Mouse (Mus musculus): Measurements from ENCODE around the gene Rpl37a. TPM values are rescaled to one million over a fixed set of nuclear protein-coding genes. Genes with fewer than 3 reads are reported as not detected.

Rpl37a gene
- polyA plus RNA-seq (2015; fragmentation: Nextera tagmentation; extraction: Ambion mirVana) = 749 and 899 TPM in 2 replicates

DNA sequence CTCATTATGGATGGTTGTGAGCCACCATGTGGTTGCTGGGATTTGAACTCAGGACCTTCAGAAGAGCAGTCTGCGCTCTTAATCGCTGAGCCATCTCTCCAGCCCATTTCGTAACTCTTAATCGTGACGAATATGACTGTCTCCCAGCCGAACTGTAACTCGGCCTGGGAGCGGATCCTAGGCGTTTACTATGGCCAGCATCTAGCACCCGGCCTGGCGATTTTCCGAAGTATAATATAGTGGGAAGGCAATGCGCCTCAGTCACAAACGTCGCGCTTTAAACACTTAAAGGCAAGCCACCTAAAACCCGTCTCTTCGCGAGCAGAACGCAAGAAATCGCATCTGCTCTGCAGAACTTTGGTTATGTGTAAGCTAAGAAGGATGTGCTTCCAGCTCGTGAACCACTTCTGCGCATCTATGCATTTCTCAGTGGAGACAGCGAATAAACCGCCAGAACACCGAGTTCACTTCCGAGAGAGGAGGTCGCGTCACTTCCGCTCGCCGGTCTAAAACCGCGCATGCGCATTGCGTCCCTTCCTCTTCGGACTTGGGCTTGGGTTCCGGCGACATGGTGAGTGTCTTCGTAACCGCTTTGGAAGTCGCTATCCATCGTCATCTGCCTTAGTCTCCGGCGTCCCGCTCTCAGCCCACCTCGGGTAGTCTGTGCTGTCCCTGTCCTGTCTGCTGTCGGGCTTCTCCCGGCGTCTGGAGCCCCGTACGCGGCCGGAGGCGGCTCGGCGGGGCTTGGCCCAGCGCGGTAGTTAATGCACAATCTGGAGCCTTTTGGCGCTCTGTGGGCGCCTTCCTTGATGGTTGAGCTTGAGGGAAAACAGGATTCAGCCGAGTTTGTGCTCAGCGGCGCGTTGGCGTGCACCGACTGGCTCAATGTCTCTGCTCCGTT, at the start of gene Rpl37a:
Gene Rpl37a, plus strand, starts transcription at position 538 of the 901 bp plus-strand sequence.
- no peaks in the 10 kb centered on the region for H3K27me3 ChIP-seq (ENCODE audit: control insufficient read depth, insufficient read depth, low read depth, low read length)
- H3K9me3 ChIP-seq (replicated peaks; ENCODE audit: control insufficient read depth, low read length) = no peaks in the 10 kb centered on the region
- H3K4me1 ChIP-seq (ENCODE audit: control insufficient read depth, low read depth, low read length) = peaks cover 11% of the 10 kb centered on the region
- peak; percentile 88 for ATAC-seq (ENCODE audit: low read depth)
- WGBS (ENCODE audit: insufficient replicate concordance) = 2% methylated on average over 68 of the region's 68 CpGs
- peak within 1 kb of the TSS; percentile 84 for H3K9ac ChIP-seq (ENCODE audit: low read depth, low read length)
- peaks cover 21% of the 10 kb centered on the region for H3K36me3 ChIP-seq (ENCODE audit: control insufficient read depth, insufficient read depth)
- H3K4me3 ChIP-seq (ENCODE audit: low read depth, low read length) = peak within 1 kb of the TSS; percentile 87
- peak within 1 kb of the TSS; percentile 89 for H3K27ac ChIP-seq (ENCODE audit: low read length)
- H3K4me2 ChIP-seq (ENCODE audit: low read depth, low read length) = peak within 1 kb of the TSS; percentile 83

DNA sequence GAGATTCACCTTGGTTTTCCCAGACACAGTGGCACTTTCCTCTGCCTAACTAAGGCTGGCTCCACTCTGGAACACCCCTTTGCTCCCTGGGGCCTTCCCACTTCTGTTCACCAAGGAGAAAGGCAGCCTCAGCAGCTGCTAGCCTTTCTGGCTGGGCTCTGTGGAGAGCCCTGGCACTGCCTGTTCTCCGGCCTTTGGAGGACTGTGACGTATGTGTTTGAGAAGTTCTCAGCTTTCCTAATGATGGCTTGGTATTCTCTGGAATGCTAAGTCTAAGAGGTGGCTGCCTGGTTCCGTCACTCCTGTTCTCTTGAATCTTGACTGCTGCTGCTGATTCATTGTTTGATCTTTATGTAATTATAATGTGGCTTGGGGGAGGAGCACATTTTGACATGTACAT, 38.0 kb upstream of the Rpl37a start:
- Histone ChIP-seq H3K9ac (ENCODE audit: low read depth, low read length) (no peak overlapping the region), H3K27me3 (ENCODE audit: control insufficient read depth, insufficient read depth, low read depth, low read length) (no peaks in the 10 kb centered on the region), H3K4me1 (ENCODE audit: control insufficient read depth, low read depth, low read length) (no peaks in the 10 kb centered on the region), H3K4me2 (ENCODE audit: low read depth, low read length) (no peak overlapping the region), H3K36me3 (ENCODE audit: control insufficient read depth, insufficient read depth) (no peaks in the 10 kb centered on the region), H3K27ac (ENCODE audit: low read length) (no peak overlapping the region), H3K4me3 (ENCODE audit: low read depth, low read length) (no peak overlapping the region), H3K9me3 (replicated peaks; ENCODE audit: control insufficient read depth, low read length) (no peaks in the 10 kb centered on the region)
- no peak for ATAC-seq (ENCODE audit: low read depth)
- 52% methylated on average over 3 of the region's 3 CpGs for WGBS (ENCODE audit: insufficient replicate concordance)

DNA sequence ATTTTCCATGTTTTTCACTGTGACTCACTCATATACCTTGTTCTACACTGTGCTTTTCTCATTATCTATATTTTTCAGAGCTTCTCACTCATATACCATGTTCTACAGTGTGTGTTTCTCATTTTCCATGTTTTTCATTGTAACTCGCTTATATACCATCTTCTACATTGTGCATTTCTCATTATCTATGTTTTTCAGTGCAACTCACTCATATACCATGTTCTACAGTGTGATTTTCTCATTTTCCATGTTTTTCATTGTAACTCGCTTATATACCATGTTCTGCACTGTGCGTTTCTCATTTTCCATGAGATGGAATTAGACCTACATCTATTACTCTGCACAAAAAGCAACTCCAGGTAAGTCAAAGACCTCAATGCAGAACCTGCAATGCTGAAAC, 14.8 kb upstream of the Rpl37a start:
- no peaks in the 10 kb centered on the region for H3K4me1 ChIP-seq (ENCODE audit: control insufficient read depth, low read depth, low read length)
- no peak overlapping the region for H3K4me3 ChIP-seq (ENCODE audit: low read depth, low read length)
- H3K27me3 ChIP-seq (ENCODE audit: control insufficient read depth, insufficient read depth, low read depth, low read length) = no peaks in the 10 kb centered on the region
- no peak overlapping the region for H3K4me2 ChIP-seq (ENCODE audit: low read depth, low read length)
- no peaks in the 10 kb centered on the region for H3K36me3 ChIP-seq (ENCODE audit: control insufficient read depth, insufficient read depth)
- H3K9ac ChIP-seq (ENCODE audit: low read depth, low read length) = no peak overlapping the region
- no peaks in the 10 kb centered on the region for H3K9me3 ChIP-seq (replicated peaks; ENCODE audit: control insufficient read depth, low read length)
- WGBS (ENCODE audit: insufficient replicate concordance) = 42% methylated on average over 3 of the region's 3 CpGs
- H3K27ac ChIP-seq (ENCODE audit: low read length) = no peak overlapping the region
- no peak for ATAC-seq (ENCODE audit: low read depth)

DNA sequence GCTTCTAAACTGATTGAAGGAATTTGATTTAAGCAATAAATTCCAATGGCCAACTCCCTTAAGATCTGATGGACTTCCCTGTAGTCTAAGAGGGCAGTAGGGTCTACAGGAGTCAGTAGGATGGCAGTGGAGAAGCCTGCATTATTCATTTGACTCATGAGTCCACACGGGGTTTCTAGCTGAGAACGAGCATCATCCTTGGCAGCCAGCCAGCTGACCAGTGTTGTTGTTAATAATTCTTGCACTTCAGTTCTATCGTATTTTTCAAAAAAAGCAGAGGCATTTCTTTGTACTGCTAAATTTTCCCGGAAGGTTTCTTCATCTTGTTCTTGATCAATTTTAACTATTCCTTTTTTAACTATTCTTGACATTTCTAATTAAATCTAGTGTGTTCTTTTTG, 12.4 kb upstream of the Rpl37a start:
- WGBS (ENCODE audit: insufficient replicate concordance) = 61% methylated on average over 4 of the region's 4 CpGs
- H3K27me3 ChIP-seq (ENCODE audit: control insufficient read depth, insufficient read depth, low read depth, low read length) = no peaks in the 10 kb centered on the region
- no peaks in the 10 kb centered on the region for H3K9me3 ChIP-seq (replicated peaks; ENCODE audit: control insufficient read depth, low read length)
- H3K36me3 ChIP-seq (ENCODE audit: control insufficient read depth, insufficient read depth) = no peaks in the 10 kb centered on the region
- no peak overlapping the region for H3K4me2 ChIP-seq (ENCODE audit: low read depth, low read length)
- no peak overlapping the region for H3K27ac ChIP-seq (ENCODE audit: low read length)
- no peaks in the 10 kb centered on the region for H3K4me1 ChIP-seq (ENCODE audit: control insufficient read depth, low read depth, low read length)
- ATAC-seq (ENCODE audit: low read depth) = no peak
- H3K4me3 ChIP-seq (ENCODE audit: low read depth, low read length) = no peak overlapping the region
- H3K9ac ChIP-seq (ENCODE audit: low read depth, low read length) = no peak overlapping the region

DNA sequence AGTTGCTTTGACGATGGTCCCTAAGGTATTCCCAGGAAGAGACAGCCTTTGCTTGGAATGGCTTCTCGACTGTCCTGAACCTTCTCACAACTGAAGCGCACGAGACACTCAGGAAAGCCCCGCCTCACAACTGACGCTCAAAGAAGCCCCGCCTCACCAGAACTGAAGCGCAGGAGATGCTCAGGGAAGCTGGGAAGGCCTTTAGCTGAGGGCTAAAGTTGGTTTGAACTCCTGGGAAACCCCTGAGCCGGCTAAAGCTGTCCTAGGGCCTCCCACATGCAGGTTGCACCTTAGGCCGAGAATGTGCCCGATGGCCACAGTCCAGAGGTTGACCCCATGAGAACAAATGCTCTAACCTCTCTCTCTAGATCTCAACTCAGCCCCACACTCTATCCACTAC, 10.6 kb upstream of the Rpl37a start, which contains the start of gene Ankar:
Gene Ankar, minus strand, starts transcription at position 101 of the 400 bp plus-strand sequence.
- no peak for ATAC-seq (ENCODE audit: low read depth)
- no peak within 1 kb of the TSS for H3K27ac ChIP-seq (ENCODE audit: low read length)
- H3K4me1 ChIP-seq (ENCODE audit: control insufficient read depth, low read depth, low read length) = no peaks in the 10 kb centered on the region
- WGBS (ENCODE audit: insufficient replicate concordance) = 70% methylated on average over 11 of the region's 11 CpGs
- H3K9ac ChIP-seq (ENCODE audit: low read depth, low read length) = no peak within 1 kb of the TSS
- H3K36me3 ChIP-seq (ENCODE audit: control insufficient read depth, insufficient read depth) = no peaks in the 10 kb centered on the region
- H3K27me3 ChIP-seq (ENCODE audit: control insufficient read depth, insufficient read depth, low read depth, low read length) = no peaks in the 10 kb centered on the region
- no peak within 1 kb of the TSS for H3K4me2 ChIP-seq (ENCODE audit: low read depth, low read length)
- H3K9me3 ChIP-seq (replicated peaks; ENCODE audit: control insufficient read depth, low read length) = no peaks in the 10 kb centered on the region
- no peak within 1 kb of the TSS for H3K4me3 ChIP-seq (ENCODE audit: low read depth, low read length)

GRCm38 (mm10) chr1:72707525-72707924, 3.6 kb upstream of the Rpl37a start:
- no peak overlapping the region for H3K4me2 ChIP-seq (ENCODE audit: low read depth, low read length)
- H3K36me3 ChIP-seq (ENCODE audit: control insufficient read depth, insufficient read depth) = peaks cover under 1% of the 10 kb centered on the region; the same call in 1 of the 2 replicates
- 26% methylated on average over 4 of the region's 4 CpGs for WGBS (ENCODE audit: insufficient replicate concordance)
- H3K27me3 ChIP-seq (ENCODE audit: control insufficient read depth, insufficient read depth, low read depth, low read length) = no peaks in the 10 kb centered on the region
- no peaks in the 10 kb centered on the region for H3K9me3 ChIP-seq (replicated peaks; ENCODE audit: control insufficient read depth, low read length)
- no peak overlapping the region for H3K9ac ChIP-seq (ENCODE audit: low read depth, low read length)
- H3K4me1 ChIP-seq (ENCODE audit: control insufficient read depth, low read depth, low read length) = no peaks in the 10 kb centered on the region; the same call in 1 of the 2 replicates
- ATAC-seq (ENCODE audit: low read depth) = no peak
- H3K27ac ChIP-seq (ENCODE audit: low read length) = no peak overlapping the region
- no peak overlapping the region for H3K4me3 ChIP-seq (ENCODE audit: low read depth, low read length)

DNA sequence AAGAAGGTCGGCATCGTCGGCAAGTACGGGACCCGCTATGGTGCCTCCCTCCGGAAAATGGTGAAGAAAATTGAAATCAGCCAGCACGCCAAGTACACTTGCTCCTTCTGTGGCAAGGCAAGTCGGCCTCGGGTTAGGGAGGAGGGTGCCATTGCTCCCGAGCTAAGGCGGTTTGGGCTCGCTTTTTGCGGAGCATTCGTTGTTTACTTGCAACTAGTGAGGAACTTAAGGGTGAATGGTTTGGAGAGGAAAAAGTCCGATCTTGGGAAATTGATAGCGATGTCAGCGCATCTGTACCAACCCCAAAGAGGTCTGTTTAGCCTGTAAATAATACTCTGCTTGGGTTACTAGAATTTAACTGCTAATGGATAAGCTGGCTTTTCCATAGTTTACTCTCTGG, 594 bp downstream of the Rpl37a start:
- H3K4me2 ChIP-seq (ENCODE audit: low read depth, low read length) = peak overlapping the region; percentile 83
- under 1% methylated on average over 17 of the region's 17 CpGs for WGBS (ENCODE audit: insufficient replicate concordance)
- peak overlapping the region; percentile 89 for H3K27ac ChIP-seq (ENCODE audit: low read length)
- peak overlapping the region; percentile 87 for H3K4me3 ChIP-seq (ENCODE audit: low read depth, low read length)
- peaks cover 21% of the 10 kb centered on the region for H3K36me3 ChIP-seq (ENCODE audit: control insufficient read depth, insufficient read depth)
- H3K27me3 ChIP-seq (ENCODE audit: control insufficient read depth, insufficient read depth, low read depth, low read length) = no peaks in the 10 kb centered on the region
- H3K9me3 ChIP-seq (replicated peaks; ENCODE audit: control insufficient read depth, low read length) = no peaks in the 10 kb centered on the region
- H3K4me1 ChIP-seq (ENCODE audit: control insufficient read depth, low read depth, low read length) = peaks cover 11% of the 10 kb centered on the region
- peak overlapping the region; percentile 84 for H3K9ac ChIP-seq (ENCODE audit: low read depth, low read length)
- ATAC-seq (ENCODE audit: low read depth) = peak; percentile 28

- Histone ChIP-seq H3K9me3 (replicated peaks; ENCODE audit: control insufficient read depth, low read length) (no peaks in the 10 kb centered on the region), H3K27me3 (ENCODE audit: control insufficient read depth, insufficient read depth, low read depth, low read length) (no peaks in the 10 kb centered on the region), H3K36me3 (ENCODE audit: control insufficient read depth, insufficient read depth) (peaks cover 21% of the 10 kb centered on the region), H3K4me1 (ENCODE audit: control insufficient read depth, low read depth, low read length) (peaks cover 11% of the 10 kb centered on the region), H3K4me2 (ENCODE audit: low read depth, low read length) (no peak overlapping the region), H3K27ac (ENCODE audit: low read length) (no peak overlapping the region), H3K9ac (ENCODE audit: low read depth, low read length) (no peak overlapping the region), H3K4me3 (ENCODE audit: low read depth, low read length) (no peak overlapping the region)
- no peak for ATAC-seq (ENCODE audit: low read depth)
- WGBS (ENCODE audit: insufficient replicate concordance) = 63% methylated on average over 4 of the region's 4 CpGs
These were observed 3.5 kb downstream of the Rpl37a start for GRCm38 (mm10) chr1:72714547-72714946.

DNA sequence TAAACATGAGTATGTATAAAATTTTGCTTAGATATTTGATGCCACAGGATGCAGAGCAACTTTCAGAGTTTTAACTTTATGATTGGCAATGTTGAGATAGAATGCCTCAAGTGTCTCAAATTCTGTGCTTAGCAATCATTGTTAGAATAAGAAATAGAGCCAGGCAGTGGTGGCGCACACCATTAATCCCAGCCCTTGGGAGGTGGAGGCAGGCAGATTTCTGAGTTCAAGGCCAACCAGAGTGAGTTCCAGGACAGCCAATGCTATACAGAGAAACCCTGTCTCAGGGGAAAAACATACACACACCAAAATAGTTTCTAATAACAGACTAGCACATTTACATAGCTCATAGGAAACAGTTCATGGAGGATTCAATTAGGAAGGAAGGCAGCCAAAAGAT, 4.0 kb downstream of the Rpl37a start:
- Histone ChIP-seq H3K36me3 (ENCODE audit: control insufficient read depth, insufficient read depth) (peaks cover 21% of the 10 kb centered on the region), H3K4me2 (ENCODE audit: low read depth, low read length) (no peak overlapping the region), H3K9ac (ENCODE audit: low read depth, low read length) (no peak overlapping the region), H3K4me3 (ENCODE audit: low read depth, low read length) (no peak overlapping the region), H3K9me3 (replicated peaks; ENCODE audit: control insufficient read depth, low read length) (no peaks in the 10 kb centered on the region), H3K27ac (ENCODE audit: low read length) (no peak overlapping the region), H3K27me3 (ENCODE audit: control insufficient read depth, insufficient read depth, low read depth, low read length) (no peaks in the 10 kb centered on the region), H3K4me1 (ENCODE audit: control insufficient read depth, low read depth, low read length) (peaks cover 11% of the 10 kb centered on the region)
- WGBS (ENCODE audit: insufficient replicate concordance) = 83% methylated on average over 1 of the region's 1 CpGs
- ATAC-seq (ENCODE audit: low read depth) = no peak

Measured in liver, embryonic 16.5 days (tissue).